Mouse (Mus musculus) gastrocnemius, postnatal 10 days (tissue): ENCODE data around the gene Stum. TPM values are rescaled to one million over a fixed set of nuclear protein-coding genes. Genes with fewer than 3 reads are reported as not detected.

Experiments
- DNase-seq: peaks from one replicate; pipeline ENCODE4 v3.0.0; 2021; ENCODE audit warnings: mixed read lengths
- total RNA-seq, 2 experiments: library from RNA; stranded (reverse); gene quantifications; 2 replicates each; pipeline ENCODE4 v1.2.3; 2021

The Stum gene
- total RNA-seq, 2 experiments from 2014 or later: 1.2 to 2.1 TPM

- no peak for DNase-seq
Observed at GRCm38 (mm10) chr1:180499766-180500165, 16.5 kb upstream of the Stum start.

GRCm38 (mm10) chr1:180492777-180493176 lies 9.5 kb upstream of the Stum start:
- DNase-seq: no peak

GRCm38 (mm10) chr1:180485346-180485745 lies 2.0 kb upstream of the Stum start:
- DNase-seq: no peak

- no peak for DNase-seq
Observed at GRCm38 (mm10) chr1:180482840-180483398, 385 bp downstream of the Stum start.

GRCm38 (mm10) chr1:180481956-180482355 lies 1.3 kb downstream of the Stum start:
- no peak for DNase-seq

- DNase-seq: no peak
Observed at GRCm38 (mm10) chr1:180481331-180481730, 2.0 kb downstream of the Stum start.

GRCm38 (mm10) chr1:180480325-180480724 lies 3.0 kb downstream of the Stum start:
- no peak for DNase-seq

- no peak for DNase-seq
Observed at GRCm38 (mm10) chr1:180473566-180473965, 9.7 kb downstream of the Stum start.

GRCm38 (mm10) chr1:180468004-180468403 lies 15.3 kb downstream of the Stum start:
- DNase-seq: no peak

- no peak for DNase-seq
Observed at GRCm38 (mm10) chr1:180465620-180466019, 17.7 kb downstream of the Stum start.

GRCm38 (mm10) chr1:180464357-180464756 lies 18.9 kb downstream of the Stum start:
- DNase-seq: no peak

GRCm38 (mm10) chr1:180462983-180463475 lies 20.3 kb downstream of the Stum start:
- DNase-seq: no peak

GRCm38 (mm10) chr1:180462396-180462795 lies 20.9 kb downstream of the Stum start:
- DNase-seq: peak; percentile 30

GRCm38 (mm10) chr1:180460721-180461120 lies 22.6 kb downstream of the Stum start:
- no peak for DNase-seq

GRCm38 (mm10) chr1:180458680-180459079 lies 24.6 kb downstream of the Stum start:
- no peak for DNase-seq

- DNase-seq: no peak
Observed at GRCm38 (mm10) chr1:180458274-180458673, 25.0 kb downstream of the Stum start.

- DNase-seq: no peak
Observed at GRCm38 (mm10) chr1:180449641-180450040, 33.7 kb downstream of the Stum start.

- DNase-seq: no peak
Observed at GRCm38 (mm10) chr1:180444411-180444810, 38.9 kb downstream of the Stum start.

GRCm38 (mm10) chr1:180439496-180439895 lies 43.8 kb downstream of the Stum start:
- no peak for DNase-seq

- no peak for DNase-seq
Observed at GRCm38 (mm10) chr1:180434925-180435324, 48.4 kb downstream of the Stum start.

GRCm38 (mm10) chr1:180433796-180434566 lies 49.3 kb downstream of the Stum start:
- peak; percentile 56 for DNase-seq

GRCm38 (mm10) chr1:180433098-180433538 lies 50.2 kb downstream of the Stum start:
- DNase-seq: no peak

GRCm38 (mm10) chr1:180431833-180432232 lies 51.5 kb downstream of the Stum start:
- no peak for DNase-seq

GRCm38 (mm10) chr1:180429819-180430218 lies 53.5 kb downstream of the Stum start:
- DNase-seq: no peak
